Mouse (Mus musculus) midbrain, embryonic 16.5 days (tissue): ENCODE data around the gene Ppp2r3a. TPM values are rescaled to one million over a fixed set of nuclear protein-coding genes. Genes with fewer than 3 reads are reported as not detected.

Source experiments
- ATAC-seq: fragments of 200-750 bp; cut with Nextera tagmentation; 2 replicates; pipeline ENCODE4 v1.8.0; 2017; ENCODE audit warnings: moderate TSS enrichment
- H3K27ac ChIP-seq: fragments of 300-500 bp; sonication (generic); 2 replicates; pipeline ENCODE4 v1.5.1; 2014; ENCODE audit warnings: mild to moderate bottlenecking, low read length, mixed read lengths
- H3K27me3 ChIP-seq: fragments of 300-500 bp; sonication (generic); 2 replicates; pipeline ENCODE4 v1.6.1; 2014; ENCODE audit warnings: low read depth, low read length, mixed read lengths; ENCODE audit not compliant: control insufficient read depth, insufficient read depth
- H3K36me3 ChIP-seq: fragments of 300-500 bp; sonication (generic); 2 replicates; pipeline ENCODE4 v1.6.1; 2014; ENCODE audit warnings: mild to moderate bottlenecking, low read length, moderate library complexity, mixed read lengths; ENCODE audit not compliant: control insufficient read depth, insufficient read depth
- H3K4me1 ChIP-seq: fragments of 300-500 bp; sonication (generic); 2 replicates; pipeline ENCODE4 v1.6.1; 2014; ENCODE audit warnings: mild to moderate bottlenecking, low read length, mixed read lengths; ENCODE audit not compliant: control insufficient read depth, insufficient read depth
- H3K4me2 ChIP-seq: fragments of 300-500 bp; sonication (generic); 2 replicates; pipeline ENCODE4 v1.6.1; 2014; ENCODE audit warnings: mild to moderate bottlenecking, low read length, mixed read lengths
- H3K4me3 ChIP-seq: fragments of 300-500 bp; sonication (generic); 2 replicates; pipeline ENCODE4 v1.5.1; 2014; ENCODE audit warnings: low read depth, mild to moderate bottlenecking, low read length, moderate library complexity, mixed read lengths
- H3K9ac ChIP-seq: fragments of 300-500 bp; sonication (generic); 2 replicates; pipeline ENCODE4 v1.6.1; 2014; ENCODE audit warnings: low read depth, low read length, mixed read lengths
- H3K9me3 ChIP-seq: fragments of 300-500 bp; sonication (generic); replicated peaks from 2 replicates; pipeline ENCODE4 v1.6.1; 2014; ENCODE audit warnings: mild to moderate bottlenecking, low read length, mixed read lengths; ENCODE audit not compliant: control insufficient read depth, poor library complexity, severe bottlenecking
- WGBS: fragments of 180-500 bp; shearing (Covaris S2); extraction: QIAGEN DNeasy Blood & Tissue Kit; methylation state at CpG from one replicate; pipeline ENCODE4 v1.1.7; 2014; 5-methylcytosine and 5-hydroxymethylcytosine counted together
- polyA plus RNA-seq: library from polyadenylated mRNA; unstranded; fragments of >200 nt; fragmentation: Nextera tagmentation; extraction: Ambion mirVana; gene quantifications from 2 replicates; pipeline ENCODE4 v1.2.1, GENCODE M21; 2015

The Ppp2r3a gene
- polyA plus RNA-seq, 1 experiment from 2014 or later: 22.8 TPM

DNA sequence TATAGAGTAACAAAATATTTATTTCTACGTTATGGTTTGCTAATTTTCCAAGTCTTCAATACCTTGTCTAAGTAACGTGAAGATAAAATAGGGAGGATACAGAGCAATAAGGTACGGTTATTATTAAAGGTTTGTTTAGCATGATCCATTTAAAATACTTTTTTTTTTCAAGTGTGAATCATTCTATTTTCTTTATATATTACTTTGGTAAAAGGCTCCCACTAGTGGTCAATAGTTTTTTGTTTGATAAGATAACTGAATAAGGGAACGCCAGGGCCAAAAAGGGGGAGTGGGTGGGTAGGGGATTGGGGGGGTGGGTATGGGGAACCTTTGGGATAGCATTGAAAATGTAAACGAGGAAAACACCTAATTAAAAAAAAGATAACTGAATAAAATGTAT is 98.7 kb downstream of the Ppp2r3a start:
- H3K9me3 ChIP-seq: no peaks in the 10 kb centered on the region
- no peak overlapping the region for H3K4me3 ChIP-seq
- no peaks in the 10 kb centered on the region for H3K36me3 ChIP-seq
- no peak overlapping the region for H3K4me2 ChIP-seq
- H3K4me1 ChIP-seq: no peaks in the 10 kb centered on the region
- H3K27me3 ChIP-seq: no peaks in the 10 kb centered on the region
- no peak overlapping the region for H3K9ac ChIP-seq
- ATAC-seq: no peak
- 78% methylated on average over 5 of the region's 5 CpGs for WGBS
- no peak overlapping the region for H3K27ac ChIP-seq

DNA sequence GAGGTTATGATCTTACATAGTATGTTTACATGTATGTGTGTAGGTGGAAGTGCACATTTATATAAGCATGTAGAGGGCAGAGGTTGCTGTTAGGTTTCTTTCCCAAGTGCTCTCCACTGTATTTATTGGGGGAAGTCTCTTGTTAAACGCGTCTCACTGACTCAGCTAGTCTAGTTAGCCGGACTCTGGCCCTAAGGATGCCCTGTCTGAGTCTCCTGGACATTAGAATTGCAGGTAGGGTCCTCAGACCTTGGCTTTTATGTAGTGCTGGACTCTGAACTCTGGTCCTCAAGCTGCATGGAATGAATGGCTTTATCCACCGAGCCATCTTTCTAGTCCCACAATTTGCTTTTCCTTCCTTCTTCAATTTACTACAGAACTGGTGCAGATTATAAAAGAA is 108.0 kb downstream of the Ppp2r3a start:
- Histone ChIP-seq H3K9ac (no peak overlapping the region), H3K4me3 (no peak overlapping the region), H3K4me2 (no peak overlapping the region), H3K27me3 (no peaks in the 10 kb centered on the region), H3K27ac (no peak overlapping the region), H3K9me3 (peaks cover 5% of the 10 kb centered on the region; the same call in 1 of the 2 replicates), H3K4me1 (no peaks in the 10 kb centered on the region), H3K36me3 (peaks cover 2% of the 10 kb centered on the region; the same call in 1 of the 2 replicates)
- 97% methylated on average over 4 of the region's 4 CpGs for WGBS
- no peak for ATAC-seq

DNA sequence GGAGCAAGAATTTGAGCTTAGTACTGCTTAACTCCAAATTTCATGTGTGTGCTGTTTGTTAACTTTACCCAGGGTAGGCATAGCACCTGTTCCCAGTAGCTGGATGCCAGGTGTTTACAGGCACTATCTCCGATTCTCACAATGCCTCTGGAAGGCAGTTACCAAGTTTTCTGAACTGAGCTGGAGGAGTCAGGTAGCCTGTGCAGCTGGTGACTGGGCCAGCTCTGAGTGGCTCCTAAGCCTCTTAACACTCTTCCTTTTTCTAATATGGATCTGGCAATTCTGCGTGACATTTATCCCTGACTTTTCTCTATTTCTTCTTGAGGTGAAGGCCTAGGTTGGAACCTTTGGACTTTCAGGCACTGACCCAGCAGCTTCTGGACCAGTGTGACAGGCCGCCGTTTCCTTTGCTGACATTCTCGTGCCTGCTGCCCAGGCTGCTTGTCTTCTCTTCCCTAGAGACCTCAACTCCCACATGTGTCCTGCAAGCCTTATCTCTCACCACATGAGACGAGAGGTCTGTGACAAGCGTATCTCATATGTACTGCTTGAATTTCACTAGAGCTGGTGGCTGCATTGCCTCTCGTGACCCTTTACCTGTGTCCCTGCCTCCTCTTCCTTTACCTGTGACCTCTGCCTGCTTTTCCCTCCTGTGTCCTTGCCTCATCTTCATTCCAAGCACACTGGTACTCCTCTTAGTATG is 137.3 kb downstream of the Ppp2r3a start:
- H3K4me3 ChIP-seq: no peak overlapping the region
- H3K4me1 ChIP-seq: no peaks in the 10 kb centered on the region
- ATAC-seq: no peak
- H3K9me3 ChIP-seq: no peaks in the 10 kb centered on the region
- WGBS: 90% methylated on average over 8 of the region's 8 CpGs
- H3K4me2 ChIP-seq: no peak overlapping the region
- no peak overlapping the region for H3K9ac ChIP-seq
- no peak overlapping the region for H3K27ac ChIP-seq
- peaks cover 5% of the 10 kb centered on the region for H3K36me3 ChIP-seq
- H3K27me3 ChIP-seq: no peaks in the 10 kb centered on the region

DNA sequence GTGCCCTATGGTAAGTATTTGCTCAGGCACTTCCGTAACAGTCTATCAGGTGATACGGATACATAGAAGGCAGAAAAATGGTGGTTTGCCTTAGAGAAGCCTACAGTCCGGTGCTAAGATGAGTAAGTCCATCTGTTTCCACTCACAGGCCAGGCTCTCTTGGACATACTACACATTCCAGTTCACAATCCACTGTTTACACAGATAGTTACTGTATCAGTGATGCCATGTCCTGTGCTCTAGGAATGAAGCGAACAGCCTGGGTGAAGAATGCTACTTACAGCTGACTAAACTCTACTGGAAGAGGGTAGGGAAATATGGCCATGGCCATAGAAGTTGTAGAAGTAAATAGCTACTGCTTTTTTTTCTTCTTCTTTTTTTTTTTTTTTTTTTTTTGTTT is 138.3 kb downstream of the Ppp2r3a start:
- Histone ChIP-seq H3K9me3 (no peaks in the 10 kb centered on the region), H3K27me3 (no peaks in the 10 kb centered on the region), H3K27ac (no peak overlapping the region), H3K4me3 (no peak overlapping the region), H3K9ac (no peak overlapping the region), H3K4me2 (no peak overlapping the region), H3K4me1 (no peaks in the 10 kb centered on the region), H3K36me3 (peaks cover 5% of the 10 kb centered on the region)
- WGBS: 95% methylated on average over 4 of the region's 4 CpGs
- no peak for ATAC-seq

DNA sequence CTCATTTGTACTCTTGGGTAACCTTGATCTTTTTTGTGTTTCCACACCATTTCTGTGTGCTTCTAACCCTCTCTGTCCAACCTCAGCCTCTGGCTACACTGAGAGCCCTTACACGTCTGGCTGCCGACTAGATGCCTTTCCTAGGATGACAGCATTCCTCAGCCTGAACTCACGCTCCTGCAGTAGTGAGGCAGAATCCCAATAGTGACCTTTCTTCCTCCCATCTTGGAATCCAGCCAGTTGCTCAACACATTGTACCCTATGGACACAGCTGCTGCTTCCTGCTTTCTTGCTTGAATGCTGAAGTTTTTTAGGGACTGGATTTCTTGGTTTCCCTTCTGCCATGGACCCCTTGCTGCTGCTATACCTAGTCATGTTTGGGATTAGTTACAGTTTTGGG is 141.6 kb downstream of the Ppp2r3a start:
- ATAC-seq: no peak
- 62% methylated on average over 3 of the region's 3 CpGs for WGBS
- no peaks in the 10 kb centered on the region for H3K27me3 ChIP-seq

DNA sequence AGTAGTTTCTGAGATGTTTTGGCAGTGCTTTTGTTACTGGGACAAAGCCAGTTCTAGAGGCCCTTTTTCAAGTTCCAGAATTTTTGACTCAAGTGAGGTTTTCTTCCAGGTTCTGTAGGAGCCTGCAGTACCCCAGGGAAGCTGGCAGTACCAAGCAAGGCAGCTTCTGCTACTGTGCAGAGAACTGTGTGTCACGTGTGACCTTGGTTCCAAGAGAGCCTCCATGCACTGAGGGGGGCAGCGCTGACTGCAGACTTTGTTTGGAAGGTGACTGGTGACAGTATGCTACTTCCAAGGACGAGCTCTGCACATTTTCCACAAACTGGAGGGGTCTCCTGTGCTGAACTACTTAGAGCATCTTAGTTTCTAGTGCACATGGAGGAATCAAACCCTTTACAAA is 144.2 kb downstream of the Ppp2r3a start:
- H3K9me3 ChIP-seq: no peaks in the 10 kb centered on the region
- 80% methylated on average over 3 of the region's 3 CpGs for WGBS
- H3K4me3 ChIP-seq: no peak overlapping the region
- H3K27me3 ChIP-seq: no peaks in the 10 kb centered on the region
- ATAC-seq: no peak
- no peak overlapping the region for H3K4me2 ChIP-seq
- no peak overlapping the region for H3K27ac ChIP-seq
- peaks cover 7% of the 10 kb centered on the region for H3K36me3 ChIP-seq
- no peaks in the 10 kb centered on the region for H3K4me1 ChIP-seq
- no peak overlapping the region for H3K9ac ChIP-seq

More for the DNA sequence above, 141.6 kb downstream of the Ppp2r3a start:
- Histone ChIP-seq H3K36me3 (peaks cover 7% of the 10 kb centered on the region), H3K4me2 (no peak overlapping the region), H3K9ac (no peak overlapping the region), H3K4me1 (no peaks in the 10 kb centered on the region), H3K27ac (no peak overlapping the region), H3K9me3 (no peaks in the 10 kb centered on the region), H3K4me3 (no peak overlapping the region)

DNA sequence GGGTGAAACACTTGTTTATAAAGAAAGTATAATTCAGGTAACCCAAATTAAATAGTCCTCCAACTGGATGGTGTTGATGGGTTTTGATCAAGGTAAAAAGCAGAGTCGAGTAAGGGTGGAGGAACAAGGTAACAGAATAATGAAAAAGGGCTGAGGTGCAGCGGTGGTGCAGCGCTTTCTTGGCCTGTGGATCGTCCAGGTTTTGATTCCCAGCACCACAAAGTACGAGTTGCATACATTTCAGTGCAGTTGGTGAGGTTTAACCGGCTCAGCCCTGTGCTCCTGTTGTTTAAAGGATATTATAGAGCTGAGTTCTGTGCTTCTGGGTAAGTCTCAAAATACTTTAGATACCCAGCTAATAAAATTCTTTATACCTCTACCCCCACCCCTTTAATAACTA is 145.9 kb downstream of the Ppp2r3a start:
- no peak for ATAC-seq
- Histone ChIP-seq H3K9ac (no peak overlapping the region), H3K27ac (no peak overlapping the region), H3K4me1 (no peaks in the 10 kb centered on the region), H3K36me3 (peaks cover 11% of the 10 kb centered on the region; the same call in 1 of the 2 replicates), H3K4me3 (no peak overlapping the region), H3K4me2 (no peak overlapping the region), H3K27me3 (no peaks in the 10 kb centered on the region), H3K9me3 (no peaks in the 10 kb centered on the region)
- 93% methylated on average over 6 of the region's 6 CpGs for WGBS

DNA sequence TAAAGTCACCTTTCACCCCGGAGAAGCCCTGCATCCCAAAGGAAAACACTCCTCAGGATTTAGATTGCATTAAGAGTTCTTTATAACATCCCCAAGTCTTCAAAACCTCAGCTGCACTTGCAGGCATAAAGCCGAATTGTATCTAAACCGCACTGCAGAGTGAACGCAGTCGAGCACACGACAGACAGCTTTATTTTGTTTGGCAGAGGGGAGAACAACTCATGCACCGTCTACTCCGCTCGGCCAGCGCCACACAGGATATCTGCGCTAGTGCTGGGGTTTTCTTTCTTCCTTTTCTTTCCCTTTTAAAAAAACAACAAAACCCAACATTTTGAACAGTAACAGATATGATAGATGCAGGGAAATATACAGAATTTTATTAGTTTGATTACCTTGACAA is 146.7 kb downstream of the Ppp2r3a start:
- Histone ChIP-seq H3K36me3 (peaks cover 11% of the 10 kb centered on the region; the same call in 1 of the 2 replicates), H3K9ac (no peak overlapping the region), H3K27me3 (no peaks in the 10 kb centered on the region), H3K27ac (no peak overlapping the region), H3K9me3 (no peaks in the 10 kb centered on the region), H3K4me3 (no peak overlapping the region), H3K4me1 (no peaks in the 10 kb centered on the region), H3K4me2 (no peak overlapping the region)
- WGBS: 79% methylated on average over 11 of the region's 11 CpGs
- no peak for ATAC-seq

DNA sequence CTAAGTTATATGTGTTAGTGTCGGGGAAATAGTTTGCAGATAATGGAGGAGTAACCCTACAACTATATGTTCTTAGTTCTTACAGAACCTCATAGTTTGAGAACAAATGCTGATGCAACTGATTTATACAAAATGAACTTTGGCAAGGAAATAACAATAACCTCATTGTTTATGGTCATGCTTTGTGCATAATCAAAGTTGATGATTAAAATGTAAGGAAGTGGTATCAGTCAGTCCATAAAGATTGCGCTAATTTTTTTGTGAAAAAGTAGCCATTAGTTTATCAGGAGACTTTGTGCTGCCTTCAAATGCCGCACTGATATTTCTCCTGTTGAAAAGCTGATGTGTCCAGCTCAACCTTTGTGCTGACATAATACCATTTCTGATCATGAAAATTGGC is 149.3 kb downstream of the Ppp2r3a start:
- no peak overlapping the region for H3K4me2 ChIP-seq
- 93% methylated on average over 3 of the region's 3 CpGs for WGBS
- no peak overlapping the region for H3K9ac ChIP-seq
- no peaks in the 10 kb centered on the region for H3K27me3 ChIP-seq
- no peaks in the 10 kb centered on the region; the same call in 1 of the 2 replicates for H3K9me3 ChIP-seq
- no peak for ATAC-seq
- no peak overlapping the region for H3K27ac ChIP-seq
- no peaks in the 10 kb centered on the region for H3K4me1 ChIP-seq
- H3K36me3 ChIP-seq: peaks cover 11% of the 10 kb centered on the region; the same call in 1 of the 2 replicates
- no peak overlapping the region for H3K4me3 ChIP-seq
